Comparison of ENCODE assay signal across 22 mouse cellular contexts in the genomic region with DNA sequence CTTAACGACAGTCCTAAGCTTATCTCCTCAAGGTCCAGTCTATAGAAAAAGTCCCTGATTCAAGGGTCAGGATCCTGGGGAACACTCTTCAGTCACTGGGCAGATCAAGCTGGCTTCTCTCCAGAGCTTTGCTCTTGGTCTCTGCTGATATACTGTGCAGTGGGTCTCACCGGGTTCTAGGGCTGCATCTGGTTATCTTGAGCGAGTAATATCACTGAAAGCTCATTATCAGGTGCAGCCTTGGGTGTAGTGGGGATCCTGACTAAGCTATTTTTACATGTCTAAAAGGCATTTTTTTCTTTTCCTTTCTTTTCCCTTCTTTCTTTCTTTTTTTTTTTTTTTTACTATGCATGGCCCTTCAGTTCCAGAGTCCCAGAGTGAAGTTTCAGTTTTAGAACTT.
A peak's percentile ranks its signal among the peaks of the same experiment; 100 is the strongest.
DNase-seq lines count a peak whose midpoint lies in the region; ATAC-seq and TF ChIP-seq lines count a peak whose summit lies in the region.
"Had no signal": no experiment of that assay in that cellular context is flagged by ENCODE, and none has a peak within 500 bp of the region (broad histone marks: within the 10 kb centered on the region; RNA-seq: fewer than 3 reads in every experiment).

No protein-coding gene starts in this region.

- no peaks in the 10 kb centered on the region for H3K36me3 ChIP-seq in stomach, embryonic 14.5 days (ENCODE audit: control insufficient read depth, insufficient read depth, low read length)
- no peaks in the 10 kb centered on the region for H3K36me3 ChIP-seq in stomach, postnatal 0 days (ENCODE audit: control insufficient read depth, insufficient read depth, low read length)
- no peaks in the 10 kb centered on the region for H3K36me3 ChIP-seq in thymus, adult 2 months (ENCODE audit: control insufficient read depth, insufficient read depth, low read length)
- H3K36me3 ChIP-seq: limb, embryonic 12.5 days; lung, embryonic 15.5 days; neural tube, embryonic 15.5 days had no signal

- no peak overlapping the region for H3K27ac ChIP-seq in stomach, embryonic 14.5 days (ENCODE audit: low read length)
- H3K27ac ChIP-seq in stomach, postnatal 0 days (replicated peaks), result no peak overlapping the region
- H3K27ac ChIP-seq in thymus, adult 2 months (ENCODE audit: control insufficient read depth, insufficient read depth, low read length), result no peak overlapping the region
- H3K27ac ChIP-seq: gastrocnemius, adult 2 months; heart, adult 2 months; hindbrain, embryonic 14.5 days; left cerebral cortex, adult 2 months; limb, embryonic 12.5 days; lung, embryonic 15.5 days; neural tube, embryonic 15.5 days had no signal

- no peak overlapping the region for H3K4me2 ChIP-seq in stomach, embryonic 14.5 days (replicated peaks; ENCODE audit: low read depth, low read length)
- H3K4me2 ChIP-seq in stomach, postnatal 0 days (replicated peaks; ENCODE audit: low read depth), result no peak overlapping the region
- H3K4me2 ChIP-seq: hindbrain, embryonic 14.5 days; limb, embryonic 12.5 days; lung, embryonic 15.5 days; neural tube, embryonic 15.5 days had no signal

- H3K4me1 ChIP-seq in stomach, embryonic 14.5 days (ENCODE audit: control insufficient read depth, insufficient read depth, low read length), result no peaks in the 10 kb centered on the region
- no peaks in the 10 kb centered on the region for H3K4me1 ChIP-seq in stomach, postnatal 0 days (replicated peaks; ENCODE audit: control insufficient read depth, insufficient read depth)
- peaks cover 13% of the 10 kb centered on the region for H3K4me1 ChIP-seq in thymus, adult 2 months (replicated peaks; ENCODE audit: control insufficient read depth, insufficient read depth, low read length)
- H3K4me1 ChIP-seq: limb, embryonic 12.5 days; lung, embryonic 15.5 days had no signal

- no peak for TF ChIP-seq POLR2A in thymus, adult 2 months (IDR thresholded peaks at IDR 0.05; ENCODE audit: control insufficient read depth, extremely low read depth, insufficient read depth, low read length, poor library complexity)

- no peak overlapping the region for H3K4me3 ChIP-seq in stomach, embryonic 14.5 days (ENCODE audit: low read depth, low read length)
- no peak overlapping the region for H3K4me3 ChIP-seq in stomach, postnatal 0 days (ENCODE audit: low read depth, low read length)
- H3K4me3 ChIP-seq in thymus, adult 2 months (ENCODE audit: control insufficient read depth, insufficient read depth, low read length), result no peak overlapping the region
- H3K4me3 ChIP-seq: gastrocnemius, adult 2 months; heart, adult 2 months; left cerebral cortex, adult 2 months; limb, embryonic 12.5 days; lung, embryonic 15.5 days; myocyte; neural tube, embryonic 15.5 days had no signal

- no peak for TF ChIP-seq EP300 in stomach, postnatal 0 days (optimal IDR thresholded peaks at IDR 0.05)

- no peak for TF ChIP-seq CTCF in stomach, postnatal 0 days (IDR thresholded peaks at IDR 0.05; ENCODE audit: low read depth)
- TF ChIP-seq CTCF in thymus, adult 2 months (IDR thresholded peaks at IDR 0.05; ENCODE audit: borderline replicate concordance, control insufficient read depth, extremely low read depth, insufficient read depth, low read length, poor library complexity), result no peak

- 85% methylated on average over 3 of the region's 3 CpGs for WGBS in stomach, embryonic 14.5 days
- 75% methylated on average over 3 of the region's 3 CpGs for WGBS in stomach, postnatal 0 days
- 98% methylated on average over 3 of the region's 3 CpGs for WGBS in thymus, adult 2 months

- intact Hi-C loops in gastrocnemius, postnatal 14 days (cut with DNase I; ENCODE audit: low total_unique reads), result no loop called here

- no peaks in the 10 kb centered on the region for H3K9me3 ChIP-seq in stomach, embryonic 14.5 days (ENCODE audit: control insufficient read depth, low read depth, low read length)
- H3K9me3 ChIP-seq in stomach, postnatal 0 days (ENCODE audit: control insufficient read depth, low read length), result no peaks in the 10 kb centered on the region
- H3K9me3 ChIP-seq: limb, embryonic 12.5 days; lung, embryonic 15.5 days had no signal

- no peak for DNase-seq in stomach, postnatal 0 days (ENCODE audit: low spot score)
- DNase-seq in liver, result peak; percentile 83
- no peak for DNase-seq in layer of hippocampus, postnatal 36 days
- no peak for DNase-seq in gastrocnemius, postnatal 14 days
- DNase-seq in thymus, adult 2 months, result no peak
- DNase-seq: adrenal gland, postnatal 25 days; B cell, adult 2 months; cerebellum, adult 9-11 months; gastrocnemius, adult 2 months; heart, adult 2 months; kidney, adult 11 months; kidney, postnatal 10 days; midbrain, embryonic 14.5 days; retina, postnatal 1 day had no signal

- ATAC-seq in stomach, embryonic 14.5 days (ENCODE audit: insufficient number of reproducible peaks, insufficient read depth, low FRiP score, low read depth), result peak; percentile 69; the same call in 1 of the 2 replicates
- ATAC-seq in stomach, postnatal 0 days (ENCODE audit: low FRiP score, low TSS enrichment), result no peak
- peak; percentile 96 for ATAC-seq in megakaryocyte progenitor cell, adult 5-6 weeks (replicated peaks; ENCODE audit: poor library complexity)

- H3K9ac ChIP-seq in stomach, embryonic 14.5 days (replicated peaks; ENCODE audit: low read depth, low read length), result no peak overlapping the region
- no peak overlapping the region for H3K9ac ChIP-seq in stomach, postnatal 0 days (ENCODE audit: low read length)
- H3K9ac ChIP-seq: hindbrain, embryonic 14.5 days; limb, embryonic 12.5 days; lung, embryonic 15.5 days; neural tube, embryonic 15.5 days had no signal

- no peaks in the 10 kb centered on the region for H3K27me3 ChIP-seq in stomach, embryonic 14.5 days (ENCODE audit: control insufficient read depth, insufficient read depth, low read length)
- no peaks in the 10 kb centered on the region for H3K27me3 ChIP-seq in stomach, postnatal 0 days (ENCODE audit: control insufficient read depth, insufficient read depth, low read length)
- H3K27me3 ChIP-seq in thymus, adult 2 months (ENCODE audit: control insufficient read depth, insufficient read depth, low read length), result no peaks in the 10 kb centered on the region
- H3K27me3 ChIP-seq: lung, embryonic 15.5 days; neural tube, embryonic 15.5 days had no signal
